Mouse (Mus musculus) left cerebral cortex, postnatal 10 days (tissue): ENCODE results near the gene Grap2. TPM values are rescaled to one million over a fixed set of nuclear protein-coding genes. Genes with fewer than 3 reads are reported as not detected.

Experiments
- DNase-seq, 2 experiments: peaks; one replicate each; pipeline ENCODE4 v3.0.0; 2021 to 2022; ENCODE audit warnings: low spot score in 2 of 2, mixed read lengths in 1 of 2; ENCODE audit errors: extremely low spot score in 1 of 2
- intact Hi-C: fragments of 180-260 bp; cut with DNase I; formaldehyde crosslinking; loops from one replicate; pipeline ENCODE4 v1.15.1; 2025
- total RNA-seq, 2 experiments: library from RNA; stranded (reverse); gene quantifications; 2 replicates each; pipeline ENCODE4 v1.2.3; 2021

Gene Grap2
- total RNA-seq, 2 experiments from 2014 or later = 0.84 to 1.3 TPM

DNA sequence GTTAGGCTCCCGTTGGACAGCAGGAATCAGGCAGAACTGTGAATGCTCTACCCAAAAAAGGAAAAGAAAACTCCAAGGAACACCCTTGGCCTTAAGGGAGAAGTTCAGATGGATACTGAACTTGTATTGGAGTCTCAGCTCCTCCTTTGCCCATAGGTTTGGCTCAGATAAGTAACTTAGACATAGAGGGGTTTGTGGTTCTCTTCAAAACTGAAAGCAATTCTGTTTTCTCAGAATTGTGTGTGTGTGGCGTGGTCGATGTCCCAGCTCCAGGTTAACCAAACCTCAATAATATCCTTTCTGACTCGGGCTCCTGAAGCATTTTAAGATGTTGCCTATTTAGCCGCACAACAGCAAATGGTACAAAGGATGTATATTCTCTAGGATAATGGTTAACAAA, 18.2 kb downstream of the Grap2 start:
- intact Hi-C loops = no loop called here
- DNase-seq = no peak

- DNase-seq = no peak
- intact Hi-C loops = no loop called here
Measured at GRCm38 (mm10) chr15:80592737-80593136, 20.3 kb downstream of the Grap2 start.

DNA sequence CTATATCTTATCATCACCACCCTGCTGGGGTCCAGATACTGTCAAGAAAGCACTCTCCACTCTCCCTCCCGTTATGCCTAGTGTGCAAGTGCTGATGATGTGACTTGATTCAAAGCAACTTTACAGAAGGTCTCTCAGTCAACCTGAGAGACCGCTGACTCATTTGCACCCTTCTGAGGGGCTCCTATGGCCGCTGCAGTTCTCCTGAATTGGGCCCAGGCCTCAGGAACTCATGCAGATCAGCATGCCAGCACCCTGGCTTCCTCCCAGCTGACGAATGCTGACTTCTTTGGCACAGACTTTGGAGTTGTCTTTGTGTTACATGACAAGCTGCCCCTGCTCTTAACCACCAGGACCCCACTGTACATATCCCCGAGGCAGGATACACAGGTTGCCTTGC, 21.5 kb downstream of the Grap2 start:
- intact Hi-C loops = no loop called here
- no peak for DNase-seq

DNA sequence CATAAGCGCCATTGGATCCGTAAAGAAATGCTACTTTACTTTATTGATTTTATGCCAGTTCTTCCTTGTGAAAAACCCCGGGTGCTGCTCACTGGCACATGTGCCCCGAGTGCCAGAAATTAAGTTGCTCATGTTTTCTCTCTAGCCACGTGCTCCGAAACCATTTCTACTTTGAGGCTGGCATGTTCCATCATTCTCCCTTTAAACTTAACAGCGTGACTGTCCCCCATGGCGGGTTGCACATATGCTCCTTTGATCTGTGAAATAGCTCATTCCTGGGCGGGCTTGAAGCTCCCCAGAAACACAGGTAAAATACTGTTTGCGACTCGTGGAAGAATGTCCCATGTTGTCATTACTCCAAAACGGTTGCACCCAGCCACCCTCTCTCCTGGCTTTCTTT, 26.4 kb downstream of the Grap2 start:
- intact Hi-C loops = no loop called here

DNA sequence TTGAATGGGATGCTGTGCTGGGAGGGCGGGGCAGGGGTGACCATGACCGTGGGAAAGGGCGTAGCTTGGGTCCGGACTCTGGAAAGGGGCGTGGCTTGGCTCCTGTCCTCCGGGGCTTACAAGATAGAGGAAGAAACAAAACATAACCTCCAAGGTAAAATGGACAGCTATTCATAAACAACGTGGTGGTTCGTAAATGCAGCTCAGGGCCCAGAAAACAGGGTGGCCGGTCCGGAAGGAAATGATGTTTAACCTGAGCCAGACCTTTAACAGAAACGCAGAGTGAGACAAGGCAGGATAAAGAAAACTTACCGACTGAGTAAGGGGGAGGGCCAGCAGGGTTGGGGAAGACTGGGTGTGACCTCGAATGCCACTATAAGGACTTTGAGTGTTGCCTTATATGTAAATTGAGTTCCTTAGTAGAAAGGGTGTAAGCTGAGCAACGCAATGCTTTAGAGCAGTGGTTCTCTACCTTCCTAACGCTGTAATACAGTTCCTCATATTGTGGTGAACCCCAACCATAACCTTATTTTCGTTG, 26.9 kb downstream of the Grap2 start:
- DNase-seq = peak in 1 of 2 experiments; percentile 54
- intact Hi-C loops = no loop called here

More for the DNA sequence above, 26.4 kb downstream of the Grap2 start:
- DNase-seq = no peak

- no peak for DNase-seq
Measured at GRCm38 (mm10) chr15:80599843-80600242, 27.4 kb downstream of the Grap2 start.

GRCm38 (mm10) chr15:80601456-80601855, 29.1 kb downstream of the Grap2 start:
- intact Hi-C loops = no loop called here
- DNase-seq = peak in 1 of 2 experiments; percentile 32

More at GRCm38 (mm10) chr15:80599843-80600242, 27.4 kb downstream of the Grap2 start:
- intact Hi-C loops = no loop called here

DNA sequence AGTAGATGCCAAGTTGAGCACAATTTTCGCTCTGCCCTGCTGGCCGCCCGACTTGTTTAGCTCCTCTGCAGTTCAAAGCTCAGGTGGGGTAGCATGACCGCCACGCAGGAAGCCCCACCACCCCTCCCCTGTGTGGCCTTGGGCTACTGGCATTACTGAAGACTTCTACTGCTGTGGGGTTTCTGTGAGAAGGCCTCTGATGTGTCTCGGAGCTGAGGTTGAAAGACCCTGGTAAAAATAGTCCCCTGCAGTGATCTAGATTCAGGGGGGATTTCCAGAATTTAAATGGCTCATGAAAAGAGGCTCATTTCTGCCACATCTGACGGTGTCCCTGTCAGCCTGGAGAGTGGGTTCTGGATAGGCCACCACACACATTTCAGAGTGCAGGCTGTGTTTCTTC, 30.1 kb downstream of the Grap2 start:
- intact Hi-C loops = no loop called here
- DNase-seq = no peak

GRCm38 (mm10) chr15:80604026-80604425, 31.6 kb downstream of the Grap2 start:
- no peak for DNase-seq
- intact Hi-C loops = no loop called here

DNA sequence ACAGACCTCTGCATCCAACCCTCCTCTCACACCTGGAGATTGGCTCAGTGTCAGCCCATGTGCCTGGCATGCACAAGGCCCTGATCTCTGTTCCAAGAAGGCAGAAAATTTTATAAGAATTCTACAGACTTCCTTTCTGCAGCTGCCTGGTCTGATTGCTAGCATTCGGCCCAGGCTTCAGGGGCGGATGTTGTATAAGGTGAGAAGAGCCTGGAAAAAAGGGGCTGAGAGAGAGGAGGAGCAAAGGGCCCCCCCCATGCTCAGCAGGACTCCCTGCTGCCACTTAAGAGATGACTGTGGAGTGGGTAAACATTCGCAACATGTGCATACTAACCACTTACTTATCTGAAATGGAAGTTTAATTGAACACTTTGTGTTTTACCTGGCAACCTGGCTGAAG, 35.6 kb downstream of the Grap2 start:
- intact Hi-C loops = no loop called here
- DNase-seq = no peak

DNA sequence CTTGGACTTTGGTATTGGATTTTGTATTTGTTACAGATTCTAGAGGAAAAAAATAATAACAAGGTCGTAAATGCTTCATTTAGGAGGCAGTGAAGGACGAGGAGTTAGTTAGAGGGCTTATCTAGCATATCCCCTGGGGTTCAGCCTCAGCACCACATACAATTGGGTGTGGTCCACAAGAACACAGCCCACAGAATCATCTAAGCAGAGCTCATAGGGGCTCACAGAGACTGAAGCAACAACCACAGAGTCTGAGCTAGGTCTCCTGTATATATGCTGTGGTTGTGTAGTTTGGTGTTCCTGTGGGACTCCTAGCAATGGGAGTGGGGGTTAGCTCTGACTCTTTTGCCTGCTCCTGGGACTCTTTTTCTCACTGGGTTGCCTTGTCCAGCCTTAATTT, 37.9 kb downstream of the Grap2 start:
- DNase-seq = no peak
- intact Hi-C loops = no loop called here

DNA sequence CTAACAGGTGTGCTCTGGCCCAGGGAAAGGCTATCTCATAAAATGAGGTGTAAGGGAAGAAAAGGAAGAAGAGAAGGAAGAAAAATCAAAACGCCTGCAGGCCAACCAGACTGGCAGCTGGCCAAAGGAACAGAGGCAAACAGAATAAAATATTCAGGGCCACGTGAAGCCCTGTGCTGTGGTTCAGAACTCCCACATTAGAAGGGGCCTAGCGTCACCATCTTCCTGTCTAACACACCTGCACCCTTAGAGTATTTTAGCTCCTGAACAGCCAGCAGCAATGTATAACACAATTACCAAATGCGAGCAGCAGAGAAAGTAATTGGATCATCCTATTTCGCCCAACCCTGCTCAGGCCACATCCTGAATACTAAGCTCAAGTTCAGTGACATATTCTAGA, 39.1 kb downstream of the Grap2 start:
- DNase-seq = no peak
- intact Hi-C loops = no loop called here

DNA sequence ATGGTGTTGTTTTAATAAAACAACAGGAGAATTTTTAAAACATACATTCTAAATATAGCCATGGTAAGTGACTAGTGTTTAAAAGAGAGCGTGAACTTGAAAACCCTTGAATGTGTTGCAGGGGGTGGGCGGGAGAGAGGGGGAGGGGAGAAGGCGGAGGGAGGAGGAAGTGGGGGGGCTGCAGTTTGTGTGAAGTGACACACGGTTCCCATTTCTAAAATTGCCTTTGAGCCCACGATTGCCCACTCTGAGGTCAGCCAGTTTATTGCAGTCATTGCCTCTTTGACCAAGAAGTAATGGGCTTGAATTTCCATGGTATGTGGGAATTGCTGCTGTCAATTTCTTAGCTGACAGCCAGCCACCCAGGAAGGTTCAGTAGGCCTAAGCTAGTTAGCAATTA, 41.5 kb downstream of the Grap2 start:
- intact Hi-C loops = no loop called here
- no peak for DNase-seq

- intact Hi-C loops = no loop called here
- no peak for DNase-seq
Measured at GRCm38 (mm10) chr15:80614500-80615289, 42.3 kb downstream of the Grap2 start.

DNA sequence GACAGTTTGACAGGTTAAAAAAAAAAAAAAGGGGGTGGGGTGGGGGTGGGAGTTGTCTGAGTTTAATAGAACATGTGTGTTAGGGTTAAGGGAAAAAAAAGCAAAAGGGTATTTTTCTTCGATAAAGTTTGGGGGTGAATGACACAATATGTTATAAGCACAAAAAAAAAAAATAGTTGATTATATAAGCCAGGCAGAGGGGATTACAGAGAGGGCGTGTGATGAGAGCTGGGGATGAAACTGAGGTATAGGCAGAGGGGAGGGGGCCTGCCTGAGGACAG, 42.8 kb downstream of the Grap2 start:
- DNase-seq = no peak
- intact Hi-C loops = no loop called here

- intact Hi-C loops = no loop called here
- no peak for DNase-seq
Measured at GRCm38 (mm10) chr15:80615636-80616383, 43.4 kb downstream of the Grap2 start.

GRCm38 (mm10) chr15:80617839-80618238, 45.4 kb downstream of the Grap2 start:
- DNase-seq = no peak
- intact Hi-C loops = no loop called here

GRCm38 (mm10) chr15:80619166-80619565, 46.8 kb downstream of the Grap2 start:
- no peak for DNase-seq
- intact Hi-C loops = no loop called here

DNA sequence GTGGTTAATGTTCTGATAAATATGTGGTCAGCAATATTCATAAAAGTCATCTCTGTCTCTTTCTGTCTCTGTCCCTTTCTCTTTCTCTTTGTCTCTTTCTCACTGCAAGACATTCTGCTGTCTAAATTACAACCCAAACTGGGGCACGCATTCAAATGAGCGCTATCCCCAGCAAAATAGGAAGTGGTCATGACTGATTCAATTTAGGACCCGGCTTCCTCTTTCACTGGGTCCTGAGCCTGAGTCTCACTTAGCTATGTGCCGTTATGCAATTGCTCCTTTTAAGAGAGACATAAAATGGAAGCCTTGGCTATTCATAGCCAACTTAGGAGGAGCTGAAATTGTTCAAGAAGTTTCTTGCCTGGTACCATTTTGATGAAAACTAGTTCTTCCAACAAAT, 47.4 kb downstream of the Grap2 start:
- no peak for DNase-seq
- intact Hi-C loops = no loop called here

DNA sequence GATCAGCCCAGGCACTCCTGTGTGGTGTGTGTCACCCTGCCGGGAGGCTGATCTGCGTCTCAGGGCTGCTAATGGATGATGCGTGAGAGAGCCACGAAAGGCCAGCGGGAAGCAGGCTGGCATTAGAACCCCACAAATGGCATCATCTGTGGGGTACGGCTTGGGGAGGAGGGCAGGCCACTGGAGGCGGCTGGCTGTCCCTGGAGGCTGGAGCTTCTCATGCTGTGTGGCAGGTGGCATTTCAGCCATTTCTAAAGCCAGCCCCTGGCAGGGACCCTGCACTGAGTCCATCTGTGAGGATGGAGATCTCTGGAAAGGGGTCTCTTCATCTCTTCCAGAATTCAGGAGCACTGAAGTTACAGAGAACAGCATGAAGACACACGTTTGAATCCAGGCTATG, 48.0 kb downstream of the Grap2 start:
- intact Hi-C loops = no loop called here

More for the DNA sequence above, 48.0 kb downstream of the Grap2 start:
- no peak for DNase-seq
